Mouse (Mus musculus) heart, postnatal 10 days (tissue): ENCODE results near the gene Dut. TPM values are rescaled to one million over a fixed set of nuclear protein-coding genes. Genes with fewer than 3 reads are reported as not detected.
A peak's percentile ranks its signal among the peaks of the same experiment; 100 is the strongest.

Experiments used
- DNase-seq, 2 experiments: peaks; one replicate each; pipeline ENCODE4 v3.0.0; 2021
- intact Hi-C: fragments of 180-260 bp; cut with DNase I; formaldehyde crosslinking; loops from one replicate; pipeline ENCODE4 v1.15.1; 2025
- total RNA-seq, 2 experiments: library from RNA; stranded (reverse); gene quantifications; 2 replicates each; pipeline ENCODE4 v1.2.3; 2021

Dut gene
- 10 to 100 TPM; 38.1 to 42.9 TPM for total RNA-seq

GRCm38 (mm10) chr2:125247108-125247961, at the start of gene Dut:
TSS of gene Dut (plus strand) at chr2:125247190.
- intact Hi-C loops, result no loop called here
- DNase-seq, result peak; percentile 93 to 96

DNA sequence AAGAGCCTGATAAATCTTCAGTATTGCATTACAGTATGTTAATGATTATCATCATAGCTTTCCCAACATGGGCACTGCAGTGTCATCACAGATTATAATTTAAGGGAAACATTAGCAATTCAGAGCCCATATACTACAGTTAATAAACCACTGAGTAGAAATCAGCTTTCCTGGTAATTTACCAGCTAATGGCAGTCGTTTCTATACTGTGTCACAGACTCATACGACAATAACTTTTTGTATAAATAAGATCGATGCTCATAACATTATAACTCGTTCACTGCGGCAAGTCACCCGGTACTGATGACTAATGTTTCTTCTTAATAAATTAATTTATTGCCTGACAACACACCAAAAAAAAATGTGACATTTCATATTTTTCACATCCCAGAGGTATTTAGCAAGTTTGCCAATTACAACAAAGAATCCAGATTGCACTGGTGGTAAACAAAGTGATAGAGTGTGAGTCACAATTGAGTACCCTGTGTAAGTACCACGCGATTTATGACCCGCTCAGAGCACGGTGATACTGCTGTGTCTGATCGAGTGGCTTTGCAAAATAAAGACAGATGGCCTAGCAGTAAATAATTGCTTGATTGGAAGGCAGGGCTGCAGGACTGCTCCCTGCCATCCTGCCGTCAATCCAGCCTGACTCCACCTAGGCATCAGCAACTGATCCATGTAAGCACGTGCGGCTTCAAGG, 37.9 kb upstream of the Dut start:
- no peak for DNase-seq
- intact Hi-C loops, result no loop called here

GRCm38 (mm10) chr2:125211831-125212510, 35.0 kb upstream of the Dut start:
- DNase-seq, result no peak
- intact Hi-C loops, result loop anchor here (5.0 kb wide), 1 partner anchor 1900 kb away; no protein-coding TSS in a partner anchor

- intact Hi-C loops, result loop anchor here (5.0 kb wide), 1 partner anchor 1902 kb away; no protein-coding TSS in a partner anchor
- peak; percentile 67 to 86 for DNase-seq
Observed at GRCm38 (mm10) chr2:125214592-125214991, 32.4 kb upstream of the Dut start.

DNA sequence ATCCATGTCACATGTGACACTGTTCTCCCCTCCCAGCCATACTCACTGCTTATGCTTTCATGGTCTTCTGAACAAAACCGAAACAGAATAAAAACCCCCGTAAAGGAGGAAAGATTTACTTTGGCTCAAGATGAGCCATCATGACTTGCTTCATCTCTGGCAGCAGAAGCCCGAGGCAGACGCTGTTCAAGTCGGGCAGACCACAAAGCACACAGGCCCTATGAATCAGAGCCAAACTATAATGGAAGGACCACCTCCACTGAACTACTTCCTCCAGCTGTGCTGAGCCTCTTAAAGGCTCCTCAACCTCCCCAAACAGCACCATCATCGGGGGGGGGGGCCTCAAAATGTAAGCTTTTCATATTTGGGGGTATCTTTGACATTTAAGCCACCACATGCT, 29.7 kb upstream of the Dut start:
- intact Hi-C loops, result no loop called here

GRCm38 (mm10) chr2:125218566-125218965, 28.4 kb upstream of the Dut start:
- DNase-seq, result peak; percentile 15 to 21
- intact Hi-C loops, result no loop called here

More for the DNA sequence above, 29.7 kb upstream of the Dut start:
- no peak for DNase-seq

- peak; percentile 15 to 34 for DNase-seq
- intact Hi-C loops, result no loop called here
Observed at GRCm38 (mm10) chr2:125219268-125219667, 27.7 kb upstream of the Dut start.

GRCm38 (mm10) chr2:125221673-125222072, 25.3 kb upstream of the Dut start:
- intact Hi-C loops, result no loop called here
- no peak for DNase-seq

- DNase-seq, result no peak
- intact Hi-C loops, result no loop called here
Observed at GRCm38 (mm10) chr2:125228472-125229409, 18.2 kb upstream of the Dut start.

DNA sequence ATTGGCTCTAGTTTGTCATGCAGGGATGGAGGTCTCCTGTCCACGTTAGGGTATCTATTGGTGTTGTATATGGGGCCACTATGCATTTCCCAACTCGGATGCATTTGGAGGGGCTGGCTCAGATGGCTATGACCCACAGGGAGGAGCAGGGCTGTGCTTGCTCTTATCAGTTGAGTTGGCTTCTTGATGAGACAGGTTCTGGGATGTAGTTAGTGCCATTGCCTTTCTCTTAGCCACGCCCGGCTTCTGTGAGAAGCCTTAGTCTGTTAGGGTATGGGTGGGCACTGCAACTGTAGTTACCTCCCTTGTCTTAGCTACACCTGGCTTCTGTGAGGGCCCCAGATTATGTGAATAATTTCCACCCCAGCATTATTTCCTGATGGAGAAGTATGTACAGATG, 14.8 kb upstream of the Dut start:
- intact Hi-C loops, result no loop called here
- DNase-seq, result no peak

GRCm38 (mm10) chr2:125233537-125233936, 13.5 kb upstream of the Dut start:
- intact Hi-C loops, result no loop called here

GRCm38 (mm10) chr2:125234049-125234448, 12.9 kb upstream of the Dut start:
- DNase-seq, result no peak
- intact Hi-C loops, result no loop called here

More at GRCm38 (mm10) chr2:125233537-125233936, 13.5 kb upstream of the Dut start:
- DNase-seq, result no peak

DNA sequence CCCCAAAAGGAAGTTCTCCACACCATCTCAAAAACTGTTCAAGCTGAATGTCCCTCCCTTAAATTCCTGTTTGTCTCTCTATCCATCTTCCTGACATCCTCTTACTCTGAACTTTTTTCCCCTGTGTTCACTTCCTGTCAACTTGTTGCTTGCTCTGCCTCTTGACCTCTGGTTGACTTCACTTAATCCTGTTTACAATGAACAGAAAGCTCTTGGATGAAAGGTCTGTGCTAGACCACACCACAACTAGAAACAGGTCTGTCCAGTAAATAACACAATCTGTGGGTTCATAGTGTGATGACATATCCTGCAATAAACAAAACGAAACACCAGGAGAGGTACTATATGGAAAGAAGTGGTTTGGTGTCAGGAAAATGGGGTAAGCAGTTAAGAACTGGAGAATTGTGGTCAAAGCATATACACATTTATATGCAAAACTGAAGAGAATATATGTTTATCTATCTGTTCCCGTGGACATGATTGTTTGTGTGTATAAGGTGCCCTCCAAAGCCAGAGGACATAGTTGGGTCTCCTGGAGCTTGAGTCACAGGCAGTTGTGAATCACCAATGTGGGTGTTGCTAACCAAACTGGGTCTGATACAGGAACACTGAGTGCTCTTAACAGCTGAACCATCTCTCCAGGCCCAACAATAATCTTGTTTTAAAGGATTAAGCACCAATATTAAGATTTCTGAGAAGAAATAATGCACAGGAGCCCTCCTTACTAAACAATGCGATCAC, 1.3 kb upstream of the Dut start:
- DNase-seq, result no peak
- intact Hi-C loops, result no loop called here

DNA sequence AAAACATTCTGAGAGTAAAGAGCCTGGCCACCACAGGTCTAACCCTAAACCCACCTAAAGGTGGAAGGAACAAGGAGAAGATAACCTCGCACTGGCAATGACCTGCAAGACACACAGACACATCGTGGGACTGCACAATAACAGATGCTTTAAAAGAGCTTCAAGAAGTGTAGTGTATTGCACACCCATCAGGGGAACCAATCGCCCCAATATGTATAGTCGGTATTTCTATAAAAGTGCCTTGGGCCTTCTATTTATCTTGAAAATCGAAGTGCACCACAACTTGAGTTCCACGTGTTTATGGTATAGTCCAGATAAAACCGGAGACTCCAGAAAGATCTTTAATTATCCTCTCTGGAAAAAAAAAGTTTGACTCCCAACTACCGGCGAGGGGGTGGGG, 321 bp upstream of the Dut start:
- intact Hi-C loops, result no loop called here
- DNase-seq, result peak in 1 of 2 experiments; percentile 16

GRCm38 (mm10) chr2:125247962-125248235, 909 bp downstream of the Dut start:
- DNase-seq, result no peak
- intact Hi-C loops, result no loop called here

GRCm38 (mm10) chr2:125248256-125248655, 1.3 kb downstream of the Dut start:
- intact Hi-C loops, result no loop called here
- DNase-seq, result no peak

- no peak for DNase-seq
- intact Hi-C loops, result no loop called here
Observed at GRCm38 (mm10) chr2:125249339-125249738, 2.3 kb downstream of the Dut start.

DNA sequence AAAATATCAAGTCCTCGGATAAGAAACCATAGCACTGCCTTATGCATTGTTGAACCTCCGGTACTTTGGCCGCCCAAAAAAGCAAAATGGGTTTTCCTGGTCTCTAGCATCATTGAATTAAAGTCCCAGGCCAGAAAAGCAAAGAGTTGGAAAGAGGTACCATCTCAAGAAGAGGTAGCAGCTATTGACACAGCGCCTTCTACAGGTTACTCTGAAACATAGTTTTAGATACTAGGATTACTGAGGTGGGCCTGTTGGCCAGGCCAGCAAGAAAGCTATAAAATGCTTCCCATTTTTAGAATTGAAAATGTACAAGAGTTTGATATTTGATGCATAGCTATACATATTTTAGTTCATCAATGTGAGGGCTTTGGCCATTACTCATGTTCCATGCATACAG, 2.9 kb downstream of the Dut start:
- intact Hi-C loops, result no loop called here

GRCm38 (mm10) chr2:125251781-125252180, 4.8 kb downstream of the Dut start:
- intact Hi-C loops, result no loop called here
- no peak for DNase-seq

More for the DNA sequence above, 2.9 kb downstream of the Dut start:
- DNase-seq, result no peak

- intact Hi-C loops, result no loop called here
- DNase-seq, result peak; percentile 35 to 55
Observed at GRCm38 (mm10) chr2:125252275-125252674, 5.3 kb downstream of the Dut start.
